Mouse (Mus musculus): ENCODE results near the gene Gdpd3. TPM values are rescaled to one million over a fixed set of nuclear protein-coding genes. Genes with fewer than 3 reads are reported as not detected.
A peak's percentile ranks its signal among the peaks of the same experiment; 100 is the strongest.
"Not testable (repeated sequence)": the region's sequence is repeated elsewhere in the genome, so short reads cannot be mapped to it uniquely, and the experiment has no call there.

Gene Gdpd3
- polyA plus RNA-seq, 1 experiment = 40.1 TPM

GRCm38 (mm10) chr7:126775978-126776234 is 9.8 kb downstream of the Gdpd3 start:
- H3K27ac ChIP-seq (ENCODE audit: control insufficient read depth, insufficient read depth, low read depth, low read length, poor library complexity) = no peak overlapping the region
- 75% methylated on average over 3 of the region's 3 CpGs for WGBS
- H3K4me3 ChIP-seq (replicated peaks; ENCODE audit: control insufficient read depth, low read depth, low read length) = no peak overlapping the region
- H3K4me1 ChIP-seq (ENCODE audit: control insufficient read depth, insufficient read depth, low read length) = peaks cover 10% of the 10 kb centered on the region
- no peak for TF ChIP-seq POLR2A (IDR thresholded peaks at IDR 0.05; ENCODE audit: borderline replicate concordance, control insufficient read depth, low read depth, low read length)
- TF ChIP-seq CTCF (IDR thresholded peaks at IDR 0.05; ENCODE audit: control insufficient read depth, insufficient read depth, low read length) = no peak

- under 1% methylated on average over 36 of the region's 37 CpGs for WGBS
- Histone ChIP-seq H3K4me1 (ENCODE audit: control insufficient read depth, insufficient read depth, low read length) (peaks cover 10% of the 10 kb centered on the region), H3K4me3 (replicated peaks; ENCODE audit: control insufficient read depth, low read depth, low read length) (peak within 1 kb of the TSS; percentile 83), H3K27ac (ENCODE audit: control insufficient read depth, insufficient read depth, low read depth, low read length, poor library complexity) (peak within 1 kb of the TSS; percentile 88)
- TF ChIP-seq CTCF (IDR thresholded peaks at IDR 0.05; ENCODE audit: control insufficient read depth, insufficient read depth, low read length) (no peak), POLR2A (IDR thresholded peaks at IDR 0.05; ENCODE audit: borderline replicate concordance, control insufficient read depth, low read depth, low read length) (peak; percentile 86; the same call in 1 of the 2 replicates)
Observed at GRCm38 (mm10) chr7:126776598-126777057, 10.5 kb downstream of the Gdpd3 start, which contains the start of gene Ypel3. Gene Ypel3 (plus strand): TSS chr7:126776955.

DNA sequence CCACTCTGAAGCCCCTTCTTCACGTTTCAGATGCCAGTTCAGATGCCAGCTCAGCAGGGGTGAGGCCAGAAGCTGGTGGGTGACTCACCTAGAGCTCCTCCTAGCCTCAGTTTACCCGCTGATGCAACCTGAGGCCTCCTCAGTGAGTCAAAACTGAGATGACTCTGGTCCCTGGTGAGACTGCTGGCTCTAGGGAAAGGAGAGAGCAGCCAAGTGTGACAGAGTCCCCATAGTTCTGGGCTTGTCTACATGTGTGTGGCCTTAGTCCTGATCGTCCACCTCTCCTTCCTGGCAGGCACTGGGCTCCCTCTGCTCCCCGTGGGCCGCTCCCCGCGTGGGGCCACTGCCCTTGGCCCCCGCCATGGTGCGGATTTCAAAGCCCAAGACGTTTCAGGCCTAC is 11.3 kb downstream of the Gdpd3 start:
- Histone ChIP-seq H3K27ac (ENCODE audit: control insufficient read depth, insufficient read depth, low read depth, low read length, poor library complexity) (peak overlapping the region; percentile 88), H3K4me1 (ENCODE audit: control insufficient read depth, insufficient read depth, low read length) (peaks cover 10% of the 10 kb centered on the region), H3K4me3 (replicated peaks; ENCODE audit: control insufficient read depth, low read depth, low read length) (peak overlapping the region; percentile 83)
- 41% methylated on average over 10 of the region's 10 CpGs for WGBS
- TF ChIP-seq POLR2A (IDR thresholded peaks at IDR 0.05; ENCODE audit: borderline replicate concordance, control insufficient read depth, low read depth, low read length) (0 out of 2 replicates have a peak, but pooled peaks have one; percentile 26), CTCF (IDR thresholded peaks at IDR 0.05; ENCODE audit: control insufficient read depth, insufficient read depth, low read length) (no peak)

GRCm38 (mm10) chr7:126778147-126778546 is 12.0 kb downstream of the Gdpd3 start:
- no peak for TF ChIP-seq CTCF (IDR thresholded peaks at IDR 0.05; ENCODE audit: control insufficient read depth, insufficient read depth, low read length)
- TF ChIP-seq POLR2A (IDR thresholded peaks at IDR 0.05; ENCODE audit: borderline replicate concordance, control insufficient read depth, low read depth, low read length) = no peak
- Histone ChIP-seq H3K27ac (ENCODE audit: control insufficient read depth, insufficient read depth, low read depth, low read length, poor library complexity) (no peak overlapping the region; the same call in 1 of the 2 replicates), H3K4me3 (replicated peaks; ENCODE audit: control insufficient read depth, low read depth, low read length) (no peak overlapping the region), H3K4me1 (ENCODE audit: control insufficient read depth, insufficient read depth, low read length) (peaks cover 10% of the 10 kb centered on the region)
- 94% methylated on average over 3 of the region's 3 CpGs for WGBS

GRCm38 (mm10) chr7:126779101-126779500 is 13.0 kb downstream of the Gdpd3 start:
- not testable (repeated sequence) for H3K4me3 ChIP-seq (replicated peaks; ENCODE audit: control insufficient read depth, low read depth, low read length); H3K27ac ChIP-seq (ENCODE audit: control insufficient read depth, insufficient read depth, low read depth, low read length, poor library complexity); H3K4me1 ChIP-seq (ENCODE audit: control insufficient read depth, insufficient read depth, low read length)
- 84% methylated on average over 7 of the region's 7 CpGs for WGBS

- Histone ChIP-seq H3K4me3 (replicated peaks; ENCODE audit: control insufficient read depth, low read depth, low read length) (peak overlapping the region; percentile 25), H3K4me1 (ENCODE audit: control insufficient read depth, insufficient read depth, low read length) (peaks cover 7% of the 10 kb centered on the region), H3K27ac (ENCODE audit: control insufficient read depth, insufficient read depth, low read depth, low read length, poor library complexity) (no peak overlapping the region)
- TF ChIP-seq POLR2A (IDR thresholded peaks at IDR 0.05; ENCODE audit: borderline replicate concordance, control insufficient read depth, low read depth, low read length) = peak; percentile 27; the same call in 1 of the 2 replicates
- TF ChIP-seq CTCF (IDR thresholded peaks at IDR 0.05; ENCODE audit: control insufficient read depth, insufficient read depth, low read length) = peak; percentile 91
- 6% methylated on average over 21 of the region's 21 CpGs for WGBS
Observed at GRCm38 (mm10) chr7:126779983-126780970, 14.1 kb downstream of the Gdpd3 start.

GRCm38 (mm10) chr7:126780971-126781635 is 15.0 kb downstream of the Gdpd3 start, which contains the start of gene Tbx6:
Gene Tbx6 (plus strand): TSS chr7:126781483.
- TF ChIP-seq CTCF (IDR thresholded peaks at IDR 0.05; ENCODE audit: control insufficient read depth, insufficient read depth, low read length) = no peak
- WGBS = 31% methylated on average over 22 of the region's 22 CpGs
- Histone ChIP-seq H3K4me1 (ENCODE audit: control insufficient read depth, insufficient read depth, low read length) (peaks cover 5% of the 10 kb centered on the region), H3K4me3 (replicated peaks; ENCODE audit: control insufficient read depth, low read depth, low read length) (peak within 1 kb of the TSS; percentile 25), H3K27ac (ENCODE audit: control insufficient read depth, insufficient read depth, low read depth, low read length, poor library complexity) (no peak within 1 kb of the TSS)

DNA sequence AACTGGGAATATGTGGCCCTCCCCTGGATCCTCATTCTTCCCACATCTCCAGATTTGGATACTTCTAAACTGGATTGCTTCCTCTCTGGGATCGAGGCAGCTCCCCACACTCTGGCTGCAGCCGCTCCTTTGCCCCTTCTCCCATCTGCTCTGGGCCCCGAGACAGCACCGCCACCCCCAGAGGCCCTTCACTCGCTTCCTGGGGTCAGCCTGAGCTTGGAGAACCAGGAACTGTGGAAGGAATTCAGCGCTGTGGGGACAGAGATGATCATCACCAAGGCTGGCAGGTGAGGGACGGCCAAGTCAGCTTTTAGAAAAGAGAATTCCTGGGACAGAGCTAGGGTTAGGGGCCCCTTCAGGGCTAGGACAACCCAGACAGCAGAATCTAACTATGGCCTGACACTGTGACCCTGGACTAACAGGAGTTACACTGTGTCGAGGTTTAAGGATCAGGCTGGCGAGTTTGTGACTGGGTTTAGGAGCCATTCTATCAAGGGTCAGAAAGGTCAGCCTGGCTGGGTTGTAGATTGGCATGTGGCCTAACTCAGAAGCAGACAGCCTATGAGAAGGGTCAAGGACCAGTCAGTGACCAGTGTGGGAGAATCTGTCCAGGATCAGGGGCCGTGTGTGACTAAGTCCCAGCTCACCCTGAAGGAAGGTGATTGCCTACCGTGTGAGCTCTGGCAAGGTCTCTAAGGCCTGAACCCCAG is 15.7 kb downstream of the Gdpd3 start:
- WGBS = 82% methylated on average over 11 of the region's 11 CpGs
- H3K4me3 ChIP-seq (replicated peaks; ENCODE audit: control insufficient read depth, low read depth, low read length) = no peak overlapping the region
- H3K4me1 ChIP-seq (ENCODE audit: control insufficient read depth, insufficient read depth, low read length) = peaks cover 5% of the 10 kb centered on the region
- no peak overlapping the region for H3K27ac ChIP-seq (ENCODE audit: control insufficient read depth, insufficient read depth, low read depth, low read length, poor library complexity)
- TF ChIP-seq POLR2A (IDR thresholded peaks at IDR 0.05; ENCODE audit: borderline replicate concordance, control insufficient read depth, low read depth, low read length) (no peak), CTCF (IDR thresholded peaks at IDR 0.05; ENCODE audit: control insufficient read depth, insufficient read depth, low read length) (no peak)
